Mouse (Mus musculus): ENCODE measurements around the gene Nup210.

DNA sequence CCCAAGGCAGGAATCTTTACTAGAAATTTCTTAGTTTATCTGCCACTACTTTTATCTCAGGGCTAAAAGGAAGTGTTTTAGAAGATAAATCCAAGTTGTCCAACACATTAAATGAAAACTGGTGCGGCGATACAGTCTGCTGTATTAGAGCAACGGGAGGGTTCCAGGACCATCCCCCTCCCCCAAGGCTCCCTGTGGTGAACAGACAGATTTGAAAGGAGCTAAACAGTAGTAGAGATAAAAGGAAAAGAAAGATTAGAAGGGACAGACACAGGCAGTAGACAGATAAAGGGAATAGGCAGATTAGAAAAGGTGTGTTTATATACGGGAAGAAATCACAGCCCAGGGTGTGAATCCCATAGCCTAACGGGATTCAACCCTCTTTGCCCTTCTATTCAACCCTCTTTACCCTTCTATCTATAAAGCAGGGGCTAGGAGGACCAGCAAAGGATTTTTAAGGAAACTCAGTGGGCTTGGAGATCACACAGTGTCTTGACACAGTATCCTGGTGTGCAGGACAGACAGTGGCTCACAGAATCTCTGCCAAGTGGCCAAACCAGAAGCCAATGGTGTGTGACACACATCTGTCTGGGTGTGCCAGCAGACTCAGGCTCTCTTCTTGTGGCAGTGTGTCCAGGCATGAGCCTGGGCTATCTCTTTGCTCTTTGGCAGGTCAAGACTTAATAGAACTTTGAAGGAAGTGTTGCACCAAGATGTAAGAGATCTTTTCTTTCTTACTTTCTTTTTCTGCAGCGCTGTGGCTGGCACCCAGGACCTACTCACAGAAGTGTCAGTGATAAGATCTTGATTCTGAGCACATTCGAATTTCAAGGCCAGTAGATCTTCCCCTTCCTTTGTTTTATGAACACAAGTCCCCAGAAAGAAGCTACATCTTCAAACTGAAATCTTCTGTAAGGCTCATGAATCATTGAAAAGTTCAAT is 7.9 kb upstream of the Nup210 start:
- TF ChIP-seq CTCF (IDR thresholded peaks at IDR 0.05; ENCODE audit: borderline replicate concordance, insufficient read depth, low read length) (no peak), POLR2A (IDR thresholded peaks at IDR 0.05; ENCODE audit: low read depth, low read length) (no peak)
